Mouse (Mus musculus) E14TG2a.4 (cell line): ENCODE measurements around the gene Coro6.
A peak's percentile ranks its signal among the peaks of the same experiment; 100 is the strongest.

Experiments
- H3K27me3 ChIP-seq: 2 replicates; pipeline ENCODE4 v1.6.1; 2014; ENCODE audit warnings: low read length, control low read depth; ENCODE audit not compliant: insufficient read depth
- H3K36me3 ChIP-seq: 2 replicates; pipeline ENCODE4 v1.6.1; 2014; ENCODE audit warnings: low read length, control low read depth; ENCODE audit not compliant: insufficient read depth
- H3K4me1 ChIP-seq: replicated peaks from 2 replicates; pipeline ENCODE4 v1.6.1; 2014; ENCODE audit warnings: low read depth, low read length, control low read depth
- H3K4me3 ChIP-seq: replicated peaks from 2 replicates; pipeline ENCODE4 v1.5.1; 2014; ENCODE audit warnings: mild to moderate bottlenecking, low read length
- H3K9me3 ChIP-seq: 2 replicates; pipeline ENCODE4 v1.6.1; 2014; ENCODE audit warnings: low read length, control low read depth
- CTCF ChIP-seq: conservative IDR thresholded peaks from 2 replicates; pipeline ENCODE4 v1.5.1; 2014; ENCODE audit warnings: low read length
- NANOG ChIP-seq: IDR thresholded peaks from 2 replicates; pipeline ENCODE4 v1.6.1; 2014; ENCODE audit warnings: borderline replicate concordance, low read length, mixed read lengths
- POU5F1 ChIP-seq: IDR thresholded peaks from 2 replicates; pipeline ENCODE4 v1.6.1; 2014; ENCODE audit warnings: low read length, borderline replicate concordance

Gene Coro6

GRCm38 (mm10) chr11:77441020-77441419, 21.2 kb upstream of the Coro6 start:
- H3K4me1 ChIP-seq = peaks cover 2% of the 10 kb centered on the region; the same call in 1 of the 2 replicates
- H3K4me3 ChIP-seq = no peak overlapping the region
- H3K36me3 ChIP-seq = no peaks in the 10 kb centered on the region
- H3K9me3 ChIP-seq = no peaks in the 10 kb centered on the region
- TF ChIP-seq NANOG (no peak), CTCF (no peak), POU5F1 (no peak)
- no peaks in the 10 kb centered on the region for H3K27me3 ChIP-seq

GRCm38 (mm10) chr11:77442186-77443170, 19.7 kb upstream of the Coro6 start:
- peaks cover 17% of the 10 kb centered on the region for H3K4me1 ChIP-seq
- H3K27me3 ChIP-seq = no peaks in the 10 kb centered on the region
- no peak overlapping the region for H3K4me3 ChIP-seq
- TF ChIP-seq NANOG = no peak
- TF ChIP-seq POU5F1 = no peak
- TF ChIP-seq CTCF = no peak
- no peaks in the 10 kb centered on the region for H3K9me3 ChIP-seq
- H3K36me3 ChIP-seq = no peaks in the 10 kb centered on the region

- no peaks in the 10 kb centered on the region for H3K27me3 ChIP-seq
- H3K36me3 ChIP-seq = no peaks in the 10 kb centered on the region
- H3K4me1 ChIP-seq = peaks cover 18% of the 10 kb centered on the region
- no peaks in the 10 kb centered on the region for H3K9me3 ChIP-seq
- TF ChIP-seq CTCF (no peak), NANOG (no peak), POU5F1 (no peak)
- no peak overlapping the region for H3K4me3 ChIP-seq
These were observed 17.3 kb upstream of the Coro6 start for GRCm38 (mm10) chr11:77444939-77445338.

- Histone ChIP-seq H3K27me3 (peaks cover 6% of the 10 kb centered on the region), H3K4me1 (peaks cover 18% of the 10 kb centered on the region), H3K4me3 (no peak overlapping the region), H3K36me3 (no peaks in the 10 kb centered on the region), H3K9me3 (no peaks in the 10 kb centered on the region)
- no peak for TF ChIP-seq POU5F1
- TF ChIP-seq CTCF = peak; percentile 58
These were observed 15.6 kb upstream of the Coro6 start for GRCm38 (mm10) chr11:77446628-77447041.

- H3K4me3 ChIP-seq = no peak overlapping the region
- peaks cover 28% of the 10 kb centered on the region for H3K4me1 ChIP-seq
- no peaks in the 10 kb centered on the region for H3K36me3 ChIP-seq
- TF ChIP-seq CTCF (no peak), POU5F1 (no peak), NANOG (no peak)
- peaks cover 8% of the 10 kb centered on the region for H3K27me3 ChIP-seq
- H3K9me3 ChIP-seq = no peaks in the 10 kb centered on the region
These were observed 13.0 kb upstream of the Coro6 start for GRCm38 (mm10) chr11:77449224-77449623.

GRCm38 (mm10) chr11:77451670-77452069, 10.5 kb upstream of the Coro6 start:
- peaks cover 10% of the 10 kb centered on the region for H3K27me3 ChIP-seq
- H3K4me3 ChIP-seq = no peak overlapping the region
- no peaks in the 10 kb centered on the region for H3K36me3 ChIP-seq
- H3K4me1 ChIP-seq = peaks cover 43% of the 10 kb centered on the region
- TF ChIP-seq POU5F1 = no peak
- TF ChIP-seq NANOG = no peak
- H3K9me3 ChIP-seq = no peaks in the 10 kb centered on the region

GRCm38 (mm10) chr11:77453388-77453787, 8.8 kb upstream of the Coro6 start:
- Histone ChIP-seq H3K4me3 (no peak overlapping the region), H3K27me3 (peaks cover 13% of the 10 kb centered on the region), H3K4me1 (peaks cover 41% of the 10 kb centered on the region), H3K36me3 (no peaks in the 10 kb centered on the region), H3K9me3 (no peaks in the 10 kb centered on the region)
- TF ChIP-seq CTCF (no peak), POU5F1 (no peak), NANOG (no peak)

GRCm38 (mm10) chr11:77455770-77456510, 6.3 kb upstream of the Coro6 start:
- no peaks in the 10 kb centered on the region for H3K36me3 ChIP-seq
- TF ChIP-seq POU5F1 = no peak
- TF ChIP-seq NANOG = peak; percentile 87
- no peaks in the 10 kb centered on the region for H3K9me3 ChIP-seq

More at GRCm38 (mm10) chr11:77455770-77456510, 6.3 kb upstream of the Coro6 start:
- Histone ChIP-seq H3K27me3 (peaks cover 26% of the 10 kb centered on the region), H3K4me3 (0 out of 2 replicates have a peak overlapping the region, but pooled peaks have one; percentile 13), H3K4me1 (peaks cover 44% of the 10 kb centered on the region)
